Mouse (Mus musculus): ENCODE measurements around the gene Gm20894.
"Not testable (repeated sequence)": the region's sequence is repeated elsewhere in the genome, so short reads cannot be mapped to it uniquely, and the experiment has no call there.

The Gm20894 gene

DNA sequence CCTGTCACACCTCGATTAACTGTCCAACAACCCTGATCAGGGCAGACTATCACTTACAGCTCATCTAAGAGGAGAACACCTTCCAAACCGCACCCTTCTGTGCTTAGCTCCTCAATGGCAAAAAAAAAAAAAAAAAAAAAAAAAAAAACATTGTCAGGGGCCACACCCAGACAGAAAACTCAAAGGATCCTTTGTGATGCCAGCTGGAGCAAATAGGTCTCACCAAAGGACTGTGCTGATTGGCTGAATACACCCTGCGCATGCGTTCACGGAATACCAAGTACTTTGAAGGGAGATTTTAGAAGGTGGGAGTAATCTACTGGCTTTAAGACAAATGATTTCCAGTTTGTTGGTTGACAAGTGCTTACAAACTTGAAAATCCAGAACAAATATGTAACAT, at the start of gene Gm20894:
Gm20894 (minus strand) TSS at position 101 of the 400 bp plus-strand sequence.
- not testable (repeated sequence) for DNase-seq

All from right cerebral cortex, postnatal 14 days (tissue).